Mouse (Mus musculus) G1E-ER4 (cell line): ENCODE results near the gene Fgfr2. TPM values are rescaled to one million over a fixed set of nuclear protein-coding genes. Genes with fewer than 3 reads are reported as not detected.

Experiments
- GATA1 ChIP-seq: IDR thresholded peaks from one replicate; pipeline ENCODE4 v1.8.0; 2012; ENCODE audit warnings: low read length, inconsistent platforms
- polyA plus RNA-seq: library from polyadenylated mRNA; stranded (reverse); fragments of >175 nt; gene quantifications from 2 replicates; pipeline ENCODE4 v1.2.3, GENCODE M21; 2012

Fgfr2 gene
- polyA plus RNA-seq, 1 experiment: not detected

GRCm38 (mm10) chr7:131553771-131554175 is 1569.4 kb downstream of the Fgfr2 start:
- no peak for TF ChIP-seq GATA1

- TF ChIP-seq GATA1: no peak
These were observed 1570.4 kb downstream of the Fgfr2 start for GRCm38 (mm10) chr7:131552781-131553180.

GRCm38 (mm10) chr7:131551931-131552741 is 1571.0 kb downstream of the Fgfr2 start:
- no peak for TF ChIP-seq GATA1

GRCm38 (mm10) chr7:131551471-131551870 is 1571.7 kb downstream of the Fgfr2 start:
- no peak for TF ChIP-seq GATA1

- TF ChIP-seq GATA1: no peak
These were observed 1574.7 kb downstream of the Fgfr2 start, which contains the start of gene Hmx2 for GRCm38 (mm10) chr7:131548473-131548872. Gene Hmx2 (plus strand): TSS chr7:131548773.

- no peak for TF ChIP-seq GATA1
These were observed 1575.7 kb downstream of the Fgfr2 start for GRCm38 (mm10) chr7:131547481-131547880.

- no peak for TF ChIP-seq GATA1
These were observed 1576.7 kb downstream of the Fgfr2 start for GRCm38 (mm10) chr7:131546423-131546822.

- no peak for TF ChIP-seq GATA1
These were observed 1577.3 kb downstream of the Fgfr2 start for GRCm38 (mm10) chr7:131545701-131546385.

GRCm38 (mm10) chr7:131544871-131545270 is 1578.3 kb downstream of the Fgfr2 start:
- no peak for TF ChIP-seq GATA1

GRCm38 (mm10) chr7:131543623-131544481 is 1579.3 kb downstream of the Fgfr2 start:
- TF ChIP-seq GATA1: no peak

- no peak for TF ChIP-seq GATA1
These were observed 1580.1 kb downstream of the Fgfr2 start for GRCm38 (mm10) chr7:131542872-131543622.

GRCm38 (mm10) chr7:131542115-131542871 is 1580.9 kb downstream of the Fgfr2 start, which contains the start of gene Hmx3:
Gene Hmx3 (plus strand): TSS chr7:131542867.
- no peak for TF ChIP-seq GATA1

GRCm38 (mm10) chr7:131541184-131542114 is 1581.7 kb downstream of the Fgfr2 start:
- TF ChIP-seq GATA1: no peak

- no peak for TF ChIP-seq GATA1
These were observed 1583.2 kb downstream of the Fgfr2 start for GRCm38 (mm10) chr7:131539979-131540378.
